Mouse (Mus musculus) ovary, postnatal 14 days (tissue): ENCODE measurements at regions not wholly inside any gene's neighbourhood (a gene's known extent, or its start where the extent isn't known, plus 50 kb on each side); places are given as distances from the start of the nearest gene placed in this dataset.

Experiments used
- DNase-seq: peaks from one replicate; pipeline ENCODE4 v3.0.0; 2022; ENCODE audit warnings: low spot score

- no peak for DNase-seq
Observed at GRCm38 (mm10) chr7:71488016-71488650, 136.8 kb upstream of the Gm10295 start.

- no peak for DNase-seq
Observed at GRCm38 (mm10) chr7:71475383-71475782, 124.1 kb upstream of the Gm10295 start.

- DNase-seq: no peak
Observed at GRCm38 (mm10) chr7:71472384-71473141, 121.3 kb upstream of the Gm10295 start.

- peak; percentile 38 for DNase-seq
Observed at GRCm38 (mm10) chr7:71471658-71472383, 120.5 kb upstream of the Gm10295 start.

GRCm38 (mm10) chr7:71471319-71471657 is 120.0 kb upstream of the Gm10295 start:
- no peak for DNase-seq

GRCm38 (mm10) chr7:71470418-71470817 is 119.1 kb upstream of the Gm10295 start:
- DNase-seq: no peak

GRCm38 (mm10) chr7:71469951-71470350 is 118.7 kb upstream of the Gm10295 start:
- DNase-seq: no peak

GRCm38 (mm10) chr7:71467436-71468127 is 116.3 kb upstream of the Gm10295 start:
- DNase-seq: peak; percentile 13

- no peak for DNase-seq
Observed at GRCm38 (mm10) chr7:71464127-71464526, 112.8 kb upstream of the Gm10295 start.

- DNase-seq: no peak
Observed at GRCm38 (mm10) chr7:71463565-71463964, 112.3 kb upstream of the Gm10295 start.

GRCm38 (mm10) chr7:71459805-71460204 is 108.5 kb upstream of the Gm10295 start:
- no peak for DNase-seq

- DNase-seq: no peak
Observed at GRCm38 (mm10) chr7:71458104-71458754, 106.9 kb upstream of the Gm10295 start.

GRCm38 (mm10) chr7:71457409-71458103 is 106.3 kb upstream of the Gm10295 start:
- no peak for DNase-seq

GRCm38 (mm10) chr7:71456421-71456820 is 105.1 kb upstream of the Gm10295 start:
- DNase-seq: no peak

- no peak for DNase-seq
Observed at GRCm38 (mm10) chr7:71440330-71441240, 89.3 kb upstream of the Gm10295 start.

- no peak for DNase-seq
Observed at GRCm38 (mm10) chr7:71425982-71426381, 74.7 kb upstream of the Gm10295 start.

- DNase-seq: no peak
Observed at GRCm38 (mm10) chr7:71419261-71419660, 68.0 kb upstream of the Gm10295 start.

GRCm38 (mm10) chr7:71418856-71419255 is 67.6 kb upstream of the Gm10295 start:
- no peak for DNase-seq

GRCm38 (mm10) chr7:71414756-71415155 is 63.5 kb upstream of the Gm10295 start:
- no peak for DNase-seq

- DNase-seq: no peak
Observed at GRCm38 (mm10) chr7:71413121-71413520, 61.8 kb upstream of the Gm10295 start.
